Mouse (Mus musculus) cerebellum, adult 11-12 months (tissue): ENCODE data around the gene Wnt9a.
"Not testable (repeated sequence)": the region's sequence is repeated elsewhere in the genome, so short reads cannot be mapped to it uniquely, and the experiment has no call there.

Source experiments
- DNase-seq: peaks from one replicate; pipeline ENCODE4 v3.0.0; 2022

The Wnt9a gene

DNA sequence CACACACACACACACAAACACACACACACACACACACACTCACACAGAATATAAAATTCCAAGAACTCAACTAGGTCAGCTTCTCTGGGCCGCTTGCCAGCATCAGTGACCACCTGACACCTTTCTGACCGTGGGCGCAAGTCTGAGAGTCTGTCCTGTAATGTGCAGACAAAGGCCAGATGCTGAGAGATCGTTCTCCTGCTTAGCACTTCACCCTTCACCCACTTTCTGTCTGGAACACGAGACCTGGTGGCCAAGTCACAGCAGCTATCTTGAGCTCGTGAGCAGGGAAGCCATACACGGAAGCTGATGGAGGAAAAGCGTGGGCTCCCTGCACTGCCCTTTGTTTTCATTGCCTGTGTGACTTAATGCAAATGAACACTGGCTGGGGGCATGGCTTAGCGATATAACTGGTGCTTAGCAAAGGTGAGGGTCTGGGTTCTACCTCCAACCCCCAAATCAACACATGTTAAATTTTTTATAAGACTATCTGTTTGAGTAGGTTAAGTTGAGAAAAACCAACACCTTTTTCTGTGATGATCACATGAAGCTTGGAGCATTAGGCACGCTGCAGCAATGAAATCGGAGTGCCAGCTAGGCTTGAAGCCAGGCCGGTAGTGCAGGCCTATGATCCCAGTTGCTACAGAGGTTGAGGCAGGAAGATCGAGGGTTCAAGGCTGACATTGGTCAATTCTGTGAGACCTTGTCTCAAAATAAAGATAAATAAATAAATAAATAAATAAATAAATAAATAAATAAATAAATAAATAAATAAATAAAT, 31.4 kb downstream of the Wnt9a start:
- DNase-seq = no peak

DNA sequence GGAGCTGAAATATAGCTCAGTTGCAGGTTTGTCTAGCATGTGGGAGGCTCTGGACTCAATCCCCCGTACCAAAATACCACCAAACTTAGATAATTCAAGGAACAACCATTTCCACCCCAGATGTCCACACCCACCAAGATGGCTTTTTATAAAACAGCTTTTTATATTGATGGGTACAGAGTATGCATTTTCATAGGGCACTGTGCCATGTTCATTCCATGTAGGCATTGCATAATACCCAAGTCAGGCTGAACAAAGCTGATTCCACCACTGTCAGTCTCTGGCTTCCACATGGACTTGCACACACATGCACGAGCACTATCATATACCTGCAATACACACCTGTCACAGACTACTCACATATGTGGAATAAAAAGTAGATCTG, 32.0 kb downstream of the Wnt9a start:
- DNase-seq = no peak

DNA sequence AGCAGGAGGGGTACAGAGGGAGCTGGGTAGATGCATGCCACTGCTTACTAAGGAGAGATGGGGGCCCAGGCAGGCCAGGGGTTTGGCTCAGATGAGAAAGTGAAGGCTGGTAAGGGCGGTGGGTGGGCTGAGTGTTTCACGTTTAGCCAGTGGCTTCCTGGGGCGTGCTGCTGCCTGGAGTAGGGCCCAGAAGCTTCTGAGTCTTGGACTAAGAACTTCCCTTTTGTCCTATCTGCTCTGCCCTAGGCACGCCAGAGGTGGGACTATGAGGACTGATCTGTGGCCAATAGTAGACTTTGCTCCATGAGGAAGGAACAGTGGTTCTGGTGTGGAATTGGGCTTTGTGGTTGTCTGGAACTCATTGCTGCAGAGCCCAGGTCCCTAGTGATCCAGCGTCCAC, 36.2 kb downstream of the Wnt9a start:
- DNase-seq = no peak

GRCm38 (mm10) chr11:59346166-59346910, 39.6 kb downstream of the Wnt9a start:
- DNase-seq = no peak

- no peak for DNase-seq
Measured at GRCm38 (mm10) chr11:59350326-59350725, 43.6 kb downstream of the Wnt9a start.

DNA sequence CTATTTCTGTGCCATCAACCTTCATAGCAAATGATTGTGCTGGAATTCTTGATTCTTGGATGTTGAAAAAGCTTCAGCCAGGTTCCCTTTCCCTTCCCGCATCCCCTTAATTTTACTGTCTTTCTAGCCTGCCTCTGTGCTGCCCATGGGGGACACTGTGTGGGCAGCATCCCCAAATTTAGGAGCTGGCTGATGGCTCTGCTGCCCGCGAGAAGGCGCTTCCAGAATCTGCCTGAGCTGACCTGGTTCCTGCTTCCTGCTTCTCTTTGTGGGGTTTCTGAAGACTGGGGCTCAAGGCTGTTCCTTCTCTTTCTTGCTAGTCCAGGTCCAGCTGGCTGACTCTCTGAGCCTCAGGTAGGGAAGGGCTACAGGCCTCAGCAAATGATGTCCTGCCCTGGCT, 48.1 kb downstream of the Wnt9a start:
- DNase-seq = no peak

GRCm38 (mm10) chr11:59356874-59357289, 50.2 kb downstream of the Wnt9a start:
- no peak for DNase-seq

DNA sequence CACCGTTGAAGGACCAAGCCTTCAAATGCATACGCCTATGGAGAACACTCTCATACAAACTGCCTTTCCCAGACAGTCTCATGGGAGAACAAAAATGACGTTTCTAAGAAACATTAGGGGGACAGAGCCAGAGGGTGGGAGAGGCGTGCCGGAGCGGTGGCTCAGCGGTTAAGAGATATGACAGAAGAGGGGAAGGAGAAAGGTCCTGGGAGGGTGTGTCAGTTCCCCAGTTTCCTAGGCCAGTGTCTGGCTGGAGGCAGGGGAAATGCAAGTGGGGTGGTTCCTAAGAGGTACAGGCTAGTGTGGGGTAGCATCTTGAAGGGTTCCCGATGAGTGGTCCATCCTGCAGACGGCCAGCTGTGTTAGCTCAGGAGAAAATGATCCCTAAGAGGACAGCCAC, 54.6 kb downstream of the Wnt9a start:
- DNase-seq = no peak

DNA sequence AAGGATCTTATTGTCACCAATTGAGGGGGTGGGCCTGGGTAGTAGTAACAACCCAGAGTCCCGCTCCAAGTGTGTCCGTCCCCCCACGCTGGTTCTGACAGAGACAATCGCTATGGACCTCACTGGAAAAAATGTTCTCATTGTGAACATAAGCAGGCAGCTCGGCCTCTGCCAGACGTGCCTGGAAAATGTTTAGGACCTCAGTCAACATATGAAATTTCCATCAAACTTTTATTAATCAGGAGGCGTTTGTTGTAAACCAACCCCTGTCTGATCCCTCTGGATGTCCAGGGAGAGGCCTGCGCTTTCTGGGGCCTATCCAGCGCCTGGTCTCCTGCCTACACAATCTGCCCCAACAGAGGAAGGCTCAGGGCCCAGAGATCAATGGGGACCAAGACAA, 57.3 kb downstream of the Wnt9a start:
- no peak for DNase-seq

DNA sequence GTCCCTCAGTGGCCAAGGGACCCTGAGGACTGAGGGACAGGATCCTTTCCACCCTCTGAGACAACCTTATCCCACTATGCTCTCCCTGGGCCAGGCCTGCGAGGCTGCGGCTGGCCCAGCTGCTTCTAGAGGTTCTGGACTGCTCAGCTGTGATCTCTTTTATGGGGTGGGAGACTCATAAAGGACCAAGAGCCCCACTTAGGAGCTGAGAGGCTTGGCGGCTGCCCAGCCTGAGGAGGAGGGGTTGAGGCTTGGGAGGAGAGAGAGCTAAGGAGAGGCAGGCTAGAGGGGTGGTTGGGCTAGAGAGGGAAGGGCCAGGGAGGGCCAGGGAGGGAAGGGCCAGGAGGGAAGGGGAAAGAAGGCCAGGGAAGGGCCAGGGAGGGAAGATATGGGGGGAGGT, 57.7 kb downstream of the Wnt9a start:
- no peak for DNase-seq

DNA sequence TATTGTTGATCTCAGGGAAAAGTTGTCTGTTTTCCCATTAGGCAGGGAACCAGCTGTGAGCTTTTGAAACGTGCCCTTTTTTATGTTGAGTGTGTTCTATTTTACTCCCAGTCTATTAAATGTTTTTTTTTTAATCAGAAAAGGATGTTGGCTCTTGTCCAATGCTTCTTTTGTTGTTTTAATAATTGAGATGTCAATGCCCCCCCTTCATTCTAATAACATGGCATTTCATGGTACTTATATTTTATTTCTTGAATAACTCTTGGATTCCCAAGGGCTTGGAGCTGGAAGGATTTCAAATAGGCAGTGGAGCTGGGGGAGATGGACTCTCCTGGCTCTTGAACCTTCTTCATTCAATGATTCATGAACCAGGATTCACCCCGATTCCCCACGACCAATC, 59.3 kb downstream of the Wnt9a start:
- no peak for DNase-seq

- DNase-seq = no peak
Measured at GRCm38 (mm10) chr11:59366633-59367032, 59.9 kb downstream of the Wnt9a start.

DNA sequence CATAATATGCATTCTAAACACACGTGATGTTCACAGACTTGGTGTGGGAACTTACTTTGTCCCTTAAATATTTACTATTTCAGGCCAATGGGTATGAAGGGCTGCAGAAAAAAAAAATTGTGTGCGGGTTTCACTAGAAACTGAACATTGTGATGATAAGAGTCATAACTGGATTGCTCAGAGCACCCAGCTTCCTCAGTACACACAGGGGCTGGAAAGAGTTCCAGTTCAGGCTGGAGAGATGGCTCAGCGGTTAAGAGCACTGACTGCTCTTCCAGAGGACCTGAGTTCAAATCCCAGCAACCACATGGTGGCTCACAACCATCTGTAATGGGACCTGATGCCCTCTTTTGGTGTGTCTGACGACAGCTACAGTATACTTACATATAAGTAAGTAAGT, 61.2 kb downstream of the Wnt9a start:
- not testable (repeated sequence) for DNase-seq

DNA sequence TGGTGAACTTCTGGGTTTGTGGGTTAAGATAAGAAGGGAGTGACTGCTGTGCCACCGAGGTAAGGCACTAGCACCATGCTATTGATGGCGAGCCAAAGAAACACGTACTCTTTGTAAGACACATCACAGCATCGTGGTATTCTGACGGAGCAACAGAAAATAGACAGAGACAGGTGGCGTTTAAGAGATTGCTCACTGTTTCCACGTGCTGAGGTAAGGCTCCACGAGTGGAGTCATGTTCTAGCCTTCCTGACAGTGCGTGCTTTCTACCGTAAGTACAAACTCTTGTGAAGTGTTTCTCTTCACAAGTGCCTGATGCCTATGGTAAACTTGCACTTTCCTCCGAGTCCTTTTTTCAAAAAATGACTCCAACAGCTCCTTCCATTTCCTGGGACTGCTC, 63.1 kb downstream of the Wnt9a start:
- no peak for DNase-seq

GRCm38 (mm10) chr11:59375475-59375874, 68.7 kb downstream of the Wnt9a start, which contains the start of gene Prss38:
Prss38 (minus strand) TSS chr11:59375657.
- DNase-seq = no peak

DNA sequence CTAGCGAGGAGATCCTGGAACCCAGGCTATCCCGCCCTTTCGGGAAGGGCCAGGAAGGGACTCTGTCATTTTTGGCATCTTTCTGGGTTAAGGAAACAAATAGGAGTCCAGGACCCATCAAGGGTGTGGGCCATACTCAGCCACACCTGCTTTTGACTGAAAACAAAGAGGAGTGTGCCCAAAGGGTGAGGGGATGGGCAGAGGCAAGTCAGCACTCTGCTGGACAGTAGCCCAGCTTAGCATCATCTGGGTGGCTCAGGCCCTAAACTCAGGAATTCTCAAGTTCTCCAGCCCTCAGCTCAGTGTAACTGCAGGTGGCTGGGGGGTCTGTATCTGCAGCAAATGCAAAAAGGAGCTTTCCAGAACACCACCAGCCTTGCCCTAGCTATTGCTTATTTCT, 71.3 kb downstream of the Wnt9a start:
- no peak for DNase-seq

DNA sequence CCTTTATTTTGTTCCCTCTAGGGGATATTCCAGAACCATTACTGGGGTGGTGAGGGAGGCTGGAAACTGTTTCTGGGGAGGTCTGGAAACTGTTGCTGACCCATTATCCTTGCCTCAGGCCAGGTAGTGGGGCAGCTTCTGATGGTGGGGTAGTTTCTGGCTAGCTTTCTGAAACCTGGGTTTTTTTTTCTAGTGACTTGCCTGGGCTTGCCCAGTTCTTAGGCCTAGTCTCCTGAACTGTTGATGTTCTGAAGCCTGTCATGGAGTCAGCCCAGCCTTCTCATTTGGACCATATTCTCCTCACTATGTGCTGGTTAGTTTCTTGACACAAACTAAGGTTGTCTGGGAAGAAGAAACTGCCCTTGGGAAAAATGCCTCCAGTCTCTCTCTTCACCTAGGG, 72.8 kb downstream of the Wnt9a start:
- DNase-seq = no peak
